Mouse (Mus musculus): Measurements from ENCODE around the gene Cxcr4. TPM values are rescaled to one million over a fixed set of nuclear protein-coding genes. Genes with fewer than 3 reads are reported as not detected.

The Cxcr4 gene
- total and polyA plus RNA-seq, 3 experiments = 4.2 to 11.2 TPM; not detected in 1

- TF ChIP-seq GABPA (IDR thresholded peaks at IDR 0.05; ENCODE audit: low read depth, low read length) (no peak), E2F4 (IDR thresholded peaks at IDR 0.05; ENCODE audit: borderline replicate concordance, low read depth, low read length) (no peak), MEF2A (IDR thresholded peaks at IDR 0.05; ENCODE audit: extremely low read depth, insufficient replicate concordance, low read depth, low read length, poor library complexity, severe bottlenecking) (no peak), RCOR1 (IDR thresholded peaks at IDR 0.05; ENCODE audit: low read depth, low read length) (no peak)
Observed at GRCm38 (mm10) chr1:128542555-128542954, 49.5 kb downstream of the Cxcr4 start (continued).

GRCm38 (mm10) chr1:128540213-128540612, 51.9 kb downstream of the Cxcr4 start:
- DNase-seq (ENCODE audit: low read depth, low spot score) = no peak
- no peaks in the 10 kb centered on the region for H3K36me3 ChIP-seq (ENCODE audit: control insufficient read depth in 1 of 2, insufficient read depth in 2 of 2, low read length in 2 of 2)
- H3K4me1 ChIP-seq (ENCODE audit: control insufficient read depth in 1 of 2, insufficient read depth in 2 of 2, low read length in 2 of 2) = no peaks in the 10 kb centered on the region
- no peak overlapping the region for H3K4me3 ChIP-seq (ENCODE audit: control insufficient read depth in 1 of 2, insufficient read depth in 1 of 2, low read depth in 2 of 2, low read length in 2 of 2)
- no peaks in the 10 kb centered on the region for H3K9me3 ChIP-seq (replicated peaks; ENCODE audit: insufficient read depth, low read length)
- no peak overlapping the region for H3K27ac ChIP-seq (ENCODE audit: control insufficient read depth, low read depth, low read length)
- H3K27me3 ChIP-seq (ENCODE audit: control insufficient read depth in 1 of 2, insufficient read depth in 2 of 2, low read length in 2 of 2) = no peaks in the 10 kb centered on the region
- TF ChIP-seq ETS1 (IDR thresholded peaks at IDR 0.05; ENCODE audit: low read depth, low read length) (no peak), USF2 (IDR thresholded peaks at IDR 0.05; ENCODE audit: borderline replicate concordance in 1 of 2, insufficient read depth in 1 of 2, low read depth in 1 of 2, low read length in 2 of 2) (no peak), ZNF384 (IDR thresholded peaks at IDR 0.05; ENCODE audit: low read depth, low read length) (no peak), TAL1 (IDR thresholded peaks at IDR 0.05; ENCODE audit: low read length) (no peak), ELF1 (IDR thresholded peaks at IDR 0.05; ENCODE audit: low read depth, low read length) (no peak), ZC3H11A (IDR thresholded peaks at IDR 0.05; ENCODE audit: low read depth, low read length) (no peak), E2F4 (IDR thresholded peaks at IDR 0.05; ENCODE audit: borderline replicate concordance, low read depth, low read length) (no peak), ZKSCAN1 (IDR thresholded peaks at IDR 0.05; ENCODE audit: low read depth, low read length) (no peak), CTCF (IDR thresholded peaks at IDR 0.05 in 2 of 3, conservative IDR thresholded peaks at IDR 0.05 in 1 of 3; ENCODE audit: control insufficient read depth in 1 of 3, insufficient read depth in 1 of 3, low read depth in 2 of 3, low read length in 3 of 3, poor library complexity in 1 of 3, severe bottlenecking in 1 of 3) (no peak), TCF12 (IDR thresholded peaks at IDR 0.05; ENCODE audit: low read depth, low read length) (no peak), GABPA (IDR thresholded peaks at IDR 0.05; ENCODE audit: low read depth, low read length) (no peak), MAX (IDR thresholded peaks at IDR 0.05; ENCODE audit: low read length) (no peak), NELFE (IDR thresholded peaks at IDR 0.05; ENCODE audit: low read depth, low read length) (no peak), POLR2A (IDR thresholded peaks at IDR 0.05; ENCODE audit: control insufficient read depth in 1 of 2, insufficient read depth in 1 of 2, low read depth in 1 of 2, low read length in 2 of 2, poor library complexity in 1 of 2) (no peak), ZMIZ1 (IDR thresholded peaks at IDR 0.05; ENCODE audit: low read depth, low read length) (no peak), MXI1 (IDR thresholded peaks at IDR 0.05; ENCODE audit: low read depth, low read length) (no peak)
- no peaks in the 10 kb centered on the region for H3K79me2 ChIP-seq (ENCODE audit: control insufficient read depth, insufficient read depth, low read length, poor library complexity)
- H3K9ac ChIP-seq (ENCODE audit: control insufficient read depth, low read depth, low read length, poor library complexity, severe bottlenecking) = no peak overlapping the region

- H3K27me3 ChIP-seq (ENCODE audit: control insufficient read depth in 1 of 2, insufficient read depth in 2 of 2, low read length in 2 of 2) = no peaks in the 10 kb centered on the region
- H3K36me3 ChIP-seq (ENCODE audit: control insufficient read depth in 1 of 2, insufficient read depth in 2 of 2, low read length in 2 of 2) = no peaks in the 10 kb centered on the region
- no peaks in the 10 kb centered on the region for H3K4me1 ChIP-seq (ENCODE audit: control insufficient read depth in 1 of 2, insufficient read depth in 2 of 2, low read length in 2 of 2)
- TF ChIP-seq USF1 (IDR thresholded peaks at IDR 0.05; ENCODE audit: low read depth, low read length) = no peak
- H3K4me3 ChIP-seq (ENCODE audit: control insufficient read depth in 1 of 2, insufficient read depth in 1 of 2, low read depth in 2 of 2, low read length in 2 of 2) = no peak overlapping the region
- no peaks in the 10 kb centered on the region for H3K9me3 ChIP-seq (replicated peaks; ENCODE audit: insufficient read depth, low read length)
- no peak overlapping the region for H3K27ac ChIP-seq (ENCODE audit: control insufficient read depth, low read depth, low read length)
- H3K9ac ChIP-seq (ENCODE audit: control insufficient read depth, low read depth, low read length, poor library complexity, severe bottlenecking) = no peak overlapping the region
- no peak for DNase-seq (ENCODE audit: low read depth, low spot score)
- no peaks in the 10 kb centered on the region for H3K79me2 ChIP-seq (ENCODE audit: control insufficient read depth, insufficient read depth, low read length, poor library complexity)
Observed at GRCm38 (mm10) chr1:128539555-128539954, 52.5 kb downstream of the Cxcr4 start.

Other genes with a start within 250 kb of the Cxcr4 start
- gene Mcm6, start 232.6 kb downstream of the Cxcr4 start, total RNA-seq (2012; rRNA removed) = 202 and 218 TPM in 2 replicates
- 100 to 1,000 TPM; 234 to 850 TPM for gene Mcm6, start 232.6 kb downstream of the Cxcr4 start, polyA plus RNA-seq (2012; ENCODE audit: insufficient read depth in 1 of 2, insufficient read length in 2 of 2, low read depth in 1 of 2, low replicate concordance in 2 of 2, missing spikeins in 1 of 2)
- 95.2 and 104 TPM in 2 replicates for gene Dars, start 174.9 kb downstream of the Cxcr4 start, total RNA-seq (2012; rRNA removed)
- 100 to 1,000 TPM in 1 of 2 experiments, not detected in 1; 104 TPM for gene Dars, start 174.9 kb downstream of the Cxcr4 start, polyA plus RNA-seq (2012; ENCODE audit: insufficient read depth in 1 of 2, insufficient read length in 2 of 2, low read depth in 1 of 2, low replicate concordance in 2 of 2, missing spikeins in 1 of 2)

All from MEL (cell line).